Mouse (Mus musculus): ENCODE measurements around the gene 6030468B19Rik.

DNA sequence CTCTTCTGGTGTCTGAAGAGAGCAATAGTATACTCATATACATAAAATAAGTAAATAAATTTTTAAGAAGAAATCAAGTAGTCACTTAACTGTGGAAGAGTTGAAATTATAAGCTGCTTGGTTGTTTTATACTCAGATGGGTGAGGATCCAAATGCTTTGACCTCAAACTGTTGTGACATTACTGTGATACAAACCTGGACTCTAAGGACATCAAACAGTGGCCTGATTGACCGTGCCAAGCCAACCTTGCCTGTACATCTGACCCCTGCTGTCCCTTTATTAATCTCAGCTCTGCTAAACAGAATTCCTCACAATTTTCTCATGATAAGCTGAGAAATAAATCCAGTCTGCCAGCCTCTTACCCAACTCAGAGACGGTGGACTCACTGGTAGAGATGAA, 48.2 kb downstream of the 6030468B19Rik start:
- TF ChIP-seq CTCF (IDR thresholded peaks at IDR 0.05): no peak
- TF ChIP-seq POLR2A (IDR thresholded peaks at IDR 0.05; ENCODE audit: insufficient read depth, low read depth, low read length): no peak
- TF ChIP-seq EP300 (IDR thresholded peaks at IDR 0.05; ENCODE audit: insufficient read depth, low read depth, low read length): no peak

Measured in heart, adult 2 months (tissue).